Mouse (Mus musculus): ENCODE data around the gene Wnt2b.

The Wnt2b gene

DNA sequence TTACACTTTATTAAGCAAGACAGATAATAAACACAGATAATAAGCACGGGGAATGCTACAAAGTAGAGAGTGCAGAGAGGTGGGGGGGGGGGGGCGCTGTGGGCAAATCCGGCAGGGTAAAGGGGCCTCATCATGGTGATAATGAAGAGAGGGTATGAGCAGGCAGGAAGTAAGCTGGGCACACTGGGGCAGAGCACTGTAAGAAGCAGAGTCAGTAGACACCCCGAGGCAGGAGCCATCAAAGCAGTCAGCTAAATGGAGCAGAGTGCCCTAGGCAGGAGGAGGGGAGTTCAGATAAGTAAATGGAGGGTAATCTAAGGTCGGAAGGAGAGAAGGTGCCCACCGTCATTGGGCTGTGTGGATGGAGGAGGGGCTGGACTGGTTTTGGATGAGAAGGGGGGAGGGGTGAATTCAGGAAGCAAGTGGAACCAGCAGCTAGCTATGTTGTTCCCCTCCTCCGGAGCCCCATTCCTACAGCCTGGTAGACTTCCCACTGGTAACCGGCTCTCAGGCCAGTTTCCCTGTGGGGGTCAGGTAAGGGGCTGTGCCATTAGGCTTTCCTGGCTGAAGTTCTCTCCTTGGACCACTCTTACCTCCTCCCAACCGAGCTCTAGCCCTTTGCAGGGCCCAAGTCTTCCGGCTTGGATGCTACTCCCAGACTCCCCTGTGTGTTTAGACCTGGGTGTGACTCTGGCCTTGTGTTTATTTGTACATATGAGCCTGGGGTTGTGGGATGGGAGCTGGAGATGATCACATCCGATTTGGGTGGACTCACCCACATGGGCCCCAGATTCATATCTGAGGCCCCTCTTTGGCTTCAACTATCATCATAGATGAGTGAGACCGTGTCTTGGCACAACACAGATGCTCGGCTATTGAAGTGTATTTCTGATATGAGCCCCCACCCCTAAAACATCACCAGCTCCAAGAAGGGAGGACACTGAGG is 1.9 kb upstream of the Wnt2b start:
- DNase-seq (ENCODE audit: low spot score in 2 of 2): no peak

DNA sequence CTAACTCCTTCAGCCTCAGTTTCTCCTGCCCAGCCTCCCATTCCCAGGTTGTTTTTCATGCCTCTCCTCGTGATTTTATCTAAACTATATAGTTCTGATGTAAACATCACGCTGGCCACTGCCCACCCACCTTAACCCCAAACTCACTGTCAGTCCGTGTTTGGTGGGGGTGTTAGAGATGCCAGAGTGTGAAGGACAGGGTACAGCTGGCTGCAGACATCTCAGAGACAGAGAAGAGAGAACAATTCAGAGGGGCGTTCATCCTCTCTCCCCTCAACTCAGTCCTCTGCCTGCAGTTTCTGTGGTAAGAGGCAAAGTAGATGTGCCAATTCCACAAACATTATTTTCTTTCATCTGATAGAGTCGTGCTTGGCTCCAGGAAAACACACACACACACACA is 1.1 kb upstream of the Wnt2b start:
- DNase-seq (ENCODE audit: low spot score in 2 of 2): no peak

GRCm38 (mm10) chr3:104962141-104962611 is 455 bp upstream of the Wnt2b start:
- no peak for DNase-seq (ENCODE audit: low spot score in 2 of 2)

- no peak for DNase-seq (ENCODE audit: low spot score in 2 of 2)
These were observed 1.4 kb downstream of the Wnt2b start for GRCm38 (mm10) chr3:104960026-104961000.

DNA sequence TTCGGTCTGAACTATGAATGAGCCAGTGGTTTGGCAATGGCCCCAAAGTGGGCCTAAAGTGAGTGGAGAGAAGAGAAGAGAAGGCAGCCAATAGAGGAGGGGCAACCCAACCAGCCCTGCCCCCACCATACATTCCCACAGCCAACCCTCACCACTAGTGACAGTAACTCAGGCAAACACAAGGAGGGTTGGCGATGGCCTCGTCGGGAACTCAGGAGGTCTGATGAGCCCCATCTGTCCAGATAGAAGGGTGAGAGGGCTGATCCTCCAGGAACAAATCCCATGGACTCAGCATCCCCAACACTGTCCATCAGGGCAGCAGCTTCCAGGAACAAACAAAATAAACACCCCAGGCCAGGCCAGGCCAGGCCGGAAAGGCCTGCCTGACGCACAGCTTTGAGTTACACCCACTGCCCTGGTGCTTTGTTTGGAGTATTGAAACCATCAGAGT is 5.6 kb downstream of the Wnt2b start:
- DNase-seq (ENCODE audit: low spot score in 2 of 2): no peak

GRCm38 (mm10) chr3:104954551-104954950 is 7.2 kb downstream of the Wnt2b start:
- no peak for DNase-seq (ENCODE audit: low spot score in 2 of 2)

DNA sequence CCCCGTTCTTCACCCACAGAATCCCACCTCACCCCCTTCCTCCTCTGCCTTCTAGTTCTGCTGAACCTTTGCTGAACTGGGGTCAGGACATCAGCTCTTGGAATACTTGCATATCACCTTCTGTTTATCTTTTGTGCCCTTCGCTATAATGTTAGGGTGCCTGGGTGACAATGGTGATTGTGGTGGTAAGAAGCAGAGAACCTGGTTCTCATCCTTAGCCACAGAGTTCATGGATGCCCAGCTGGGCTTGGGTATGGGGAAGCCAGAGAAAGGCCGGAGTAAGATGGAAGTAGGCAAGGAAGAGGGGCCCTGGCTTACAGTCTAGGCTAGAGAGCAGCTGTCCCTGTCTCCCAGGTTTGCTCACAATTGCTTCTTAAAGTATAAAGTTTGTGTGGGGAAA is 7.6 kb downstream of the Wnt2b start:
- DNase-seq (ENCODE audit: low spot score in 2 of 2): no peak

DNA sequence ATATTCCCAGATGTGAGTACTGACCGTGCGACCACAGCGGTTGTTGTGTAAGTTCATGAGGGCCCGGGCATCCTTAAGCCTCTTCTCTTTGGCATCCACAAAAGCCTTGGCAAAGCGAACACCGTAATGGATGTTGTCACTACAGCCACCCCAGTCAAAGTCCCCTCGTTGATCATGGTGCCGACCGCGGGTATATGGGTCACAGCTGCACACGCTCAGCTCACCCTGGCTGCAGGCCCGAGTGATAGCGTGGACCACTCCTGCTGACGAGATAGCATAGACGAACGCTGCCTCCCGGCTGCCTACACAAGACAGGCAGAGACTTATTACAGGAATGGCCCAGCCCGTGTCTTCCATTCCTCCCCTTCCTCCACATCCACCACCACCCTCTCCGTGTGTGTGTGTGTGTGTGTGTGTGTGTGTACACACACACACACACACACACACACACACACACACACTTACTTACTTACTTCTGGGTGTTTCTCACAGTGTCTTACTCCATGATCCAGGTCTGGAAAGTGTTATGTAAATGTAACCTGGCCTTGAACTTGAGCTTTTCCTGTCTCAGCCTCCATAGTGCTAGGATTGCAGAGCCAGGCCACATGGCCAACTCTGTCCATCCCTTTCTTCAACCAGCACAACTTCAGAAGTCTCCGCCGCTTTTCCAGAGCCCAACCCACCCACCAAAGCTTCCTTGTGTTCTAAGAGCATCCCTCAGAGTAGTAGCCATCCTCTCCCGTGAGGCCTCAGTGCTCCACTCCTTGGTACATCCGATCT is 8.6 kb downstream of the Wnt2b start:
- DNase-seq (ENCODE audit: low spot score in 2 of 2): no peak

DNA sequence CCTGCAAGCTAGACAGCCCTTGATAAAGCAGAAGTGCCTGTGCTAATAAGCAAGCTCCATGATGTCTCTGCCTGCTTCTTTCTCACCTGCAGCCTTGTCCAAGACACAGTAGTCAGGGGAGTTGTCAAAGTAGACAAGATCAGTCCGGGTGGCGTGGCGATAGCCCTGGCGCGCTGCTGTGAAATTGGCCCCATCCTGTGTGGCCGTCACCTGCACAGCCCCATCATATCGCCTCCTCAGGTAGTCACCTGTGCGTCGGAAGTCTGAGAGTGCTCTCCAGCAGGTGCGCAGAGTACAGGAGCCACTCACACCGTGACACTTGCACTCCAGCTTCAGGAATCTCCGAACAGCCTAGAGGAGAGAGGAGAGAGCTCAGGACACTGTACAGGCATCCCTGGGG is 10.8 kb downstream of the Wnt2b start:
- DNase-seq (ENCODE audit: low spot score in 2 of 2): no peak

DNA sequence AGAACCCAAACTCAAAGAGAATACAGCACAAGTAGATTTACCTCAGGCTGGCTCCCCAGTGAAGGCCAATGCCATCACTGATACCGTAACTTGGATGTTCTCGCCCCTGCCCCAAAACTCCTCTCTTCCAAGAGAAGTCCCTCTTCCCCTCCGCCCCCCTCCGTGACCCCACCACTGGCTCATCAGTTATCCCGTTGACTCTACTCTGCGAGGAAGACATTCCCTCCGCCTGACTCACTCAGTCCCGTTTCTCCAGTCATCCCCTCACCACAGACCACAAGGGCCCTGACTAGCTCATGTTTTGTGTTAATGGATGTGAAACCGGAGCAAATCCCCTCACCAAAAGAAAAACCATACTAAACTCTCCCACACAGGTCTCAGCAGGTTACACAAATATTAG is 16.8 kb downstream of the Wnt2b start:
- DNase-seq (ENCODE audit: low spot score in 2 of 2): no peak

GRCm38 (mm10) chr3:104943333-104943732 is 18.4 kb downstream of the Wnt2b start:
- no peak for DNase-seq (ENCODE audit: low spot score in 2 of 2)

DNA sequence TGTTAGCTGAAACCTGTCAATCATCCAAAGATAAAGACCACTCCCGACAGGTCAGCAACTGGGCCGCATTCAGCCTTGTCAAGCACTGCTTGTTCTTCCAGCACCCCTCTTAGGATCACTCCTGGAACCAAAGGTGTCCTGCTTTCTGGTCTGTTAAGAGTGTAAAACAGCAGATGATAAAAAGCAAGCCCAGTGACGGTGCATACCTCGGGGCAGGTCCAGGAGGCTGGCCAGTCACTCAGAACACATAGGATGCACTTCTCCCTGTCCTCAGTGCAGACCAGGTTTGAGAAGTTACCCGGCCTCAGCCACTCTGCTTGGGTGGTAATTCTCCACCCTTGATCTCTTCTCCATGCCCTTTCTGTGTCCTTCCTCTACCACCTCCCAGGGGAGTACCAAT is 19.0 kb downstream of the Wnt2b start:
- DNase-seq (ENCODE audit: low spot score in 2 of 2): no peak

DNA sequence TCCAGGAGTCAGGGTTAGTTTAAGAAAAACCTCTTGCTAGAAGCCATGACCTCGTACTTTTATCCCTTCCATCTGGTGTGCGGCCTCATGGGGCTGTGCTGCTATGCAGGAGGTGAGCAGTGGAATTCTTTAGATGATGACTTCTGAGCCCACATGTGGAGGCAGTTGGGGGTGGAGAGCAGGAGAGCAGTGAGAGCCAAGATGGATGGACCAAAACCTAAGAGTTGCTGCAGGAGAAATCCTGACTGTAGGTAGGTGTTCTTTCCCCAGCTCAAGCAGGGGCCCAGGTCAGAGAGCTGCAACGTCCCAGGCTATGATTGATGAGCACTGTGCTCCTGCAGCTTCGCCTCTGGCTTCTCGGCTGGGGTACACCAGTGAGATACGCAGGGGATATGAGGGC is 21.0 kb downstream of the Wnt2b start:
- DNase-seq (ENCODE audit: low spot score in 2 of 2): no peak

- DNase-seq (ENCODE audit: low spot score in 2 of 2): no peak
These were observed 23.4 kb downstream of the Wnt2b start for GRCm38 (mm10) chr3:104938327-104938726.

DNA sequence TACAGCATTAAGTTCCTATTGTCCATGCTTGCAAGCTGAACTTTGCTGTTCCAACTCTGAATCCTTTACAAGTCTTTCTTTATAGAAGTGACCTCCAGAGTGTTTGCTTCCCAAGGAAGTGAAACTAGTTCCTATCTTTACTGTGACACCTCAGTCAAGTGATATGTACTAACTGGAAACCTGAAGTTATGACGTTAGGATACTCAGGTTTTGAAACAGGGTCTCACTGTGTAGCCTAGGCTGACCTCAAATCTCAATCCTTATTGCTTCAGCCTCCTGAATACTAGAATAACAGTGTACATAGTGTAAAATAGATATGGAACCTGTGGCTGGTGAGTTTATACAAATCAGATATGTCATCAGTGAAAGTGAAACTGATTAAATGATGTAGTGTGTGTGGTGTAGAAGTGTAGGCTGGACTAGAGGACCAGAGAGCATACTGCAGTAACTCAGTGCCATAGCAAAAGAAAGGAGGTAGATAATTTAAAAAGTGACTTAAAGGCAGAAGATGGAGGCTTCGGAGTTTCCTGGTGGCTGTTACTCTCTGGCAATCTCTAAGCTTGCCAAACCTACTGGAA is 23.9 kb downstream of the Wnt2b start:
- no peak for DNase-seq (ENCODE audit: low spot score in 2 of 2)

GRCm38 (mm10) chr3:104929385-104929784 is 32.3 kb downstream of the Wnt2b start:
- no peak for DNase-seq (ENCODE audit: low spot score in 2 of 2)

- DNase-seq (ENCODE audit: low spot score in 2 of 2): no peak
These were observed 46.7 kb downstream of the Wnt2b start for GRCm38 (mm10) chr3:104914986-104915385.

DNA sequence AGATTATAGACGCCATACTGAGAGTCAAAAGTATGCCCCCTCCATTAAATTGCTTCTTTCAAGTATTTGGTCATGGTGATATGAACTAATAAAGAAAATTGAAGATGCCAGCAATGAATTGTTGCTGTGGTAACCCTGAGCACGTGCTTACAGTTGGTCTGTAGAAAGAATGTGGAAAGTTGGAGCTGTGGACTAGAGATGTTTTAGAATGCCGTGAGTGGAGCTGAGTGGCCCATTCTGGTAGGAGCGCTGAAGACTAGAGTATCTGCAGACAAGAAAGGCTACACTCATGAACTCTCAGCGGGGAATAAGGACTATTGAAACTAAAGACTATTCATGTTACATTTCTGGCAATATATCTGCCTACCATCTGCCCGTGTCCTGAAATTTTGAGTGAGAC is 52.5 kb downstream of the Wnt2b start:
- DNase-seq (ENCODE audit: low spot score in 2 of 2): no peak

DNA sequence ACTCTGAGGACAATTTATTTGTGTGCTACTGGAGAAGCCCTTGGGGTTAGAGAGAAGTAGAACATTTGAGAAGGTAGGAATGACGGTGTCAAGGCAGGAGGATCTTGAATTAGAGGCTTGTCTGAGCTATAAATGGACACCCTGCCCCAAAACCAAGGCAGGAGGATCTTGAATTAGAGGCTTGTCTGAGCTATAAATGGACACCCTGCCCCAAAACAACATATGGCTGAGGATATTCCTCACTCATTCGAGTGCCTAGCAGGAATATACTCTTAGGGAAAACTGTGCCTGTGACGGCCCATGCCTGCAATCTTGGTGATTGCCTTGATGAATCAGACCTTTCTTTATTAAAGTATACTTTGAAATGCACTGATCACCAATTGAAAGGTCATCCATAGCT is 55.7 kb downstream of the Wnt2b start:
- DNase-seq (ENCODE audit: low spot score in 2 of 2): no peak

DNA sequence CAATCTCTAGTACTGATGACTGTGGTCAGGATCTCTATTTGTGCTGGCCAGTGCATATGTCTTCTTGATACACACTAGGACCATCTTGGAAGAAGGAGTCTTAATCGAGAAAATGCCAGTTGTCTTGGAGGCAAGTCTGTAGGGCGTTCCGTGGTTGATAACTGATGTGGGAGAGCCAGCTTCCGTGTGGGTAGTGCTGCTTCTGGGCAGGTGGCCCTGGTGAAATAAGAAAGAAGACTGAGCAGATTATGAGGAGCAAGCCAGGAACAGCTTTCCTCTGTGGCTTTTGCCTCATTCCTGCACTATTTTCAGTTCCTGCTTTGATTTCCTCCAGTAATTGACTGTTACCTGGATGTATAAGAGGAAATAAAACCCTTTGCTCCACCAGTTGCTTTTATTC is 56.3 kb downstream of the Wnt2b start:
- no peak for DNase-seq (ENCODE audit: low spot score in 2 of 2)

DNA sequence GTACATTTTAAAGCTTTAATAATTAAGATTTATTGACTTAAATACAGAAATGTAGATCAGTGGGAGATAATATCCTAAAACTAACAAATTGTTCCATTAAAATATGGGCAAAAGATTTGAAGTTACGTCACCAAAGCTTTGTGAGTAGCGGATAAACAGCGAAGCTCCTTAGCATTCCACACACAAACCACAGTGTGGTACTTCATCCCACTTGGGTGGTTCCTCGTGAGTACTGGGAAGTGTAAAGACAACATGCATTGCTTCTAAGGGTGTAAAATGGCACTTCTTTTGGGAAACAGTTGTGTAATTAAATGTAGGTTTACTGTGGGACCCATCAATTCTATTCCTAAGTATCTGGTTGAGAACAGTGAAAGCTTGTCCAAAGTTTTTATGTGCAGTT is 60.6 kb downstream of the Wnt2b start:
- DNase-seq (ENCODE audit: low spot score in 2 of 2): no peak
